Mouse (Mus musculus) adrenal gland, adult 18-20 months (tissue): Measurements from ENCODE around the gene Mrpl1. TPM values are rescaled to one million over a fixed set of nuclear protein-coding genes. Genes with fewer than 3 reads are reported as not detected.

Experiments
- DNase-seq, 2 experiments: peaks; one replicate each; pipeline ENCODE4 v3.0.0; 2021 to 2022; ENCODE audit warnings: low spot score in 2 of 2
- long read RNA-seq, 2 experiments: library from polyadenylated mRNA; stranded (forward); transcript quantifications; one replicate each; pipeline ENCODE4 v2.0.0; 2021
- total RNA-seq, 2 experiments: library from RNA; stranded (reverse); gene quantifications; 1 replicate in 1 of 2; 2 replicates in 1 of 2; pipeline ENCODE4 v1.2.3; 2021

The Mrpl1 gene
- total RNA-seq = 10 to 100 TPM; 19.6 to 20.2 TPM
- long read RNA-seq, experiment 1, transcript Mrpl1-201 (9 exons, 3,431 nt) = major isoform, 12 of 13 reads
- long read RNA-seq, experiment 1, partial matches to known transcripts = 0 of 13 reads
- long read RNA-seq, experiment 1, other reads (novel, unspliced or antisense) = 1 of 13 reads
- long read RNA-seq, experiment 2, transcript Mrpl1-201 (9 exons, 3,431 nt) = major isoform, 19 of 24 reads
- long read RNA-seq, experiment 2, partial matches to known transcripts = 2 of 24 reads
- long read RNA-seq, experiment 2, other reads (novel, unspliced or antisense) = 3 of 24 reads

GRCm38 (mm10) chr5:96209459-96209858, at the start of gene Mrpl1:
Mrpl1 (plus strand) TSS chr5:96209493.
- DNase-seq = peak; percentile 21 to 29

- peak; percentile 33 to 42 for DNase-seq
Observed at GRCm38 (mm10) chr5:96160467-96161262, 48.6 kb upstream of the Mrpl1 start.

- DNase-seq = no peak
Observed at GRCm38 (mm10) chr5:96161263-96161577, 48.1 kb upstream of the Mrpl1 start.

- peak; percentile 57 to 63 for DNase-seq
Observed at GRCm38 (mm10) chr5:96161578-96162398, 47.5 kb upstream of the Mrpl1 start.

- peak; percentile 73 to 74 for DNase-seq
Observed at GRCm38 (mm10) chr5:96162399-96163331, 46.6 kb upstream of the Mrpl1 start.

GRCm38 (mm10) chr5:96163396-96164020, 45.8 kb upstream of the Mrpl1 start:
- no peak for DNase-seq

GRCm38 (mm10) chr5:96164021-96164411, 45.3 kb upstream of the Mrpl1 start, which contains the start of gene Cnot6l:
Cnot6l (minus strand) TSS chr5:96164171.
- no peak for DNase-seq

GRCm38 (mm10) chr5:96166761-96167160, 42.5 kb upstream of the Mrpl1 start:
- DNase-seq = no peak

GRCm38 (mm10) chr5:96170443-96170842, 38.9 kb upstream of the Mrpl1 start:
- no peak for DNase-seq

GRCm38 (mm10) chr5:96171765-96172164, 37.5 kb upstream of the Mrpl1 start:
- DNase-seq = no peak

- no peak for DNase-seq
Observed at GRCm38 (mm10) chr5:96176121-96176520, 33.2 kb upstream of the Mrpl1 start.

- DNase-seq = no peak
Observed at GRCm38 (mm10) chr5:96176879-96177358, 32.4 kb upstream of the Mrpl1 start.

GRCm38 (mm10) chr5:96183211-96183610, 26.1 kb upstream of the Mrpl1 start:
- no peak for DNase-seq

GRCm38 (mm10) chr5:96183987-96184386, 25.3 kb upstream of the Mrpl1 start:
- DNase-seq = no peak

GRCm38 (mm10) chr5:96189761-96190160, 19.5 kb upstream of the Mrpl1 start:
- no peak for DNase-seq

GRCm38 (mm10) chr5:96191251-96191650, 18.0 kb upstream of the Mrpl1 start:
- no peak for DNase-seq

- DNase-seq = no peak
Observed at GRCm38 (mm10) chr5:96196547-96197052, 12.7 kb upstream of the Mrpl1 start.

- no peak for DNase-seq
Observed at GRCm38 (mm10) chr5:96198271-96198670, 11.0 kb upstream of the Mrpl1 start.

- no peak for DNase-seq
Observed at GRCm38 (mm10) chr5:96200269-96200668, 9.0 kb upstream of the Mrpl1 start.
